Mouse (Mus musculus) stomach, postnatal 0 days (tissue): ENCODE measurements around the gene Steap3. TPM values are rescaled to one million over a fixed set of nuclear protein-coding genes. Genes with fewer than 3 reads are reported as not detected.

Experiments used
- ATAC-seq: fragments of 200-750 bp; cut with Nextera tagmentation; 2 replicates; pipeline ENCODE4 v1.8.0; 2017; ENCODE audit not compliant: low FRiP score, low TSS enrichment
- DNase-seq: peaks from one replicate; pipeline ENCODE4 v3.0.0-alpha.2; 2016; ENCODE audit warnings: low spot score
- H3K27ac ChIP-seq: fragments of 300-500 bp; sonication (generic); replicated peaks from 2 replicates; pipeline ENCODE4 v1.5.1; 2014; ENCODE audit warnings: mild to moderate bottlenecking, control low read depth
- H3K27me3 ChIP-seq: fragments of 300-500 bp; sonication (generic); 2 replicates; pipeline ENCODE4 v1.6.1; 2014; ENCODE audit warnings: low read length; ENCODE audit not compliant: control insufficient read depth, insufficient read depth
- H3K36me3 ChIP-seq: fragments of 300-500 bp; sonication (generic); 2 replicates; pipeline ENCODE4 v1.6.1; 2014; ENCODE audit warnings: low read length, mixed read lengths; ENCODE audit not compliant: control insufficient read depth, insufficient read depth
- H3K4me1 ChIP-seq: fragments of 300-500 bp; sonication (generic); replicated peaks from 2 replicates; pipeline ENCODE4 v1.6.1; 2014; ENCODE audit warnings: antibody characterized with exemption; ENCODE audit not compliant: control insufficient read depth, insufficient read depth
- H3K4me2 ChIP-seq: fragments of 300-500 bp; sonication (generic); replicated peaks from 2 replicates; pipeline ENCODE4 v1.6.1; 2014; ENCODE audit warnings: low read depth, mild to moderate bottlenecking, control low read depth, moderate library complexity
- H3K4me3 ChIP-seq: fragments of 300-500 bp; sonication (generic); 2 replicates; pipeline ENCODE4 v1.5.1; 2014; ENCODE audit warnings: low read depth, low read length, control low read depth
- H3K9ac ChIP-seq: fragments of 300-500 bp; sonication (generic); 2 replicates; pipeline ENCODE4 v1.6.1; 2014; ENCODE audit warnings: mild to moderate bottlenecking, low read length, control low read depth, mixed read lengths
- H3K9me3 ChIP-seq: fragments of 300-500 bp; sonication (generic); 2 replicates; pipeline ENCODE4 v1.6.1; 2016; ENCODE audit warnings: low read length; ENCODE audit not compliant: control insufficient read depth
- CTCF ChIP-seq: IDR thresholded peaks from 2 replicates; pipeline ENCODE4 v1.5.1; 2016; ENCODE audit warnings: antibody characterized with exemption, low read depth, mild to moderate bottlenecking, moderate library complexity
- EP300 ChIP-seq: optimal IDR thresholded peaks from 2 replicates; pipeline ENCODE3; 2016; ENCODE audit warnings: antibody characterized with exemption
- WGBS: fragments of 180-500 bp; shearing (Covaris S2); extraction: QIAGEN DNeasy Blood & Tissue Kit; methylation state at CpG from one replicate; pipeline ENCODE4 v1.1.7; 2014; 5-methylcytosine and 5-hydroxymethylcytosine counted together
- polyA plus RNA-seq: library from polyadenylated mRNA; unstranded; fragments of >200 nt; fragmentation: Nextera tagmentation; extraction: Ambion mirVana; gene quantifications from 2 replicates; pipeline ENCODE4 v1.2.1, GENCODE M21; 2015

The Steap3 gene
- polyA plus RNA-seq, 1 experiment from 2014 or later = 3.2 TPM

- WGBS = 78% methylated on average over 10 of the region's 10 CpGs
Observed at GRCm38 (mm10) chr1:120229723-120230471, 42.6 kb downstream of the Steap3 start.

GRCm38 (mm10) chr1:120223613-120224012 lies 48.9 kb downstream of the Steap3 start:
- Histone ChIP-seq H3K4me2 (no peak overlapping the region), H3K27me3 (no peaks in the 10 kb centered on the region), H3K9ac (no peak overlapping the region), H3K4me1 (no peaks in the 10 kb centered on the region; the same call in 1 of the 2 replicates), H3K27ac (no peak overlapping the region), H3K4me3 (no peak overlapping the region), H3K36me3 (no peaks in the 10 kb centered on the region), H3K9me3 (no peaks in the 10 kb centered on the region)
- TF ChIP-seq EP300 = no peak
- WGBS = 46% methylated on average over 4 of the region's 4 CpGs
- no peak for DNase-seq
- ATAC-seq = no peak

More at GRCm38 (mm10) chr1:120229723-120230471, 42.6 kb downstream of the Steap3 start:
- TF ChIP-seq CTCF (no peak), EP300 (no peak)
- Histone ChIP-seq H3K4me1 (no peaks in the 10 kb centered on the region), H3K9me3 (no peaks in the 10 kb centered on the region), H3K27ac (no peak overlapping the region), H3K4me2 (no peak overlapping the region), H3K27me3 (no peaks in the 10 kb centered on the region), H3K4me3 (no peak overlapping the region), H3K9ac (no peak overlapping the region), H3K36me3 (no peaks in the 10 kb centered on the region)
- ATAC-seq (no peak), DNase-seq (no peak)

- H3K27ac ChIP-seq = no peak overlapping the region
- no peaks in the 10 kb centered on the region for H3K36me3 ChIP-seq
- ATAC-seq = no peak
- H3K27me3 ChIP-seq = no peaks in the 10 kb centered on the region
- H3K4me3 ChIP-seq = no peak overlapping the region
- no peaks in the 10 kb centered on the region; the same call in 1 of the 2 replicates for H3K4me1 ChIP-seq
- no peak overlapping the region for H3K9ac ChIP-seq
- no peak overlapping the region for H3K4me2 ChIP-seq
- no peak for DNase-seq
- no peak for TF ChIP-seq EP300
- no peak for TF ChIP-seq CTCF
- 37% methylated on average over 2 of the region's 2 CpGs for WGBS
- no peaks in the 10 kb centered on the region for H3K9me3 ChIP-seq
Observed at GRCm38 (mm10) chr1:120221285-120221684, 51.2 kb downstream of the Steap3 start.

GRCm38 (mm10) chr1:120220841-120221240 lies 51.7 kb downstream of the Steap3 start:
- ATAC-seq (no peak), DNase-seq (no peak)
- Histone ChIP-seq H3K9me3 (no peaks in the 10 kb centered on the region), H3K9ac (no peak overlapping the region), H3K4me3 (no peak overlapping the region), H3K27me3 (no peaks in the 10 kb centered on the region), H3K27ac (no peak overlapping the region), H3K36me3 (no peaks in the 10 kb centered on the region), H3K4me2 (no peak overlapping the region), H3K4me1 (no peaks in the 10 kb centered on the region; the same call in 1 of the 2 replicates)
- TF ChIP-seq CTCF (no peak), EP300 (no peak)
- 53% methylated on average over 6 of the region's 6 CpGs for WGBS

- no peaks in the 10 kb centered on the region for H3K36me3 ChIP-seq
- TF ChIP-seq CTCF (no peak), EP300 (no peak)
- H3K9me3 ChIP-seq = no peaks in the 10 kb centered on the region
- DNase-seq = no peak
- H3K4me2 ChIP-seq = no peak overlapping the region
- 76% methylated on average over 11 of the region's 11 CpGs for WGBS
- no peak overlapping the region for H3K4me3 ChIP-seq
- H3K27me3 ChIP-seq = no peaks in the 10 kb centered on the region
- ATAC-seq = no peak
- H3K4me1 ChIP-seq = no peaks in the 10 kb centered on the region
- no peak overlapping the region for H3K27ac ChIP-seq
- H3K9ac ChIP-seq = no peak overlapping the region
Observed at GRCm38 (mm10) chr1:120208502-120209230, 63.8 kb downstream of the Steap3 start.

- Histone ChIP-seq H3K9ac (no peak overlapping the region), H3K4me1 (no peaks in the 10 kb centered on the region), H3K9me3 (no peaks in the 10 kb centered on the region), H3K4me3 (no peak overlapping the region), H3K27ac (no peak overlapping the region), H3K4me2 (no peak overlapping the region), H3K27me3 (no peaks in the 10 kb centered on the region), H3K36me3 (no peaks in the 10 kb centered on the region)
- TF ChIP-seq CTCF = no peak
- TF ChIP-seq EP300 = no peak
- WGBS = 48% methylated on average over 6 of the region's 6 CpGs
- ATAC-seq = no peak
- no peak for DNase-seq
Observed at GRCm38 (mm10) chr1:120207568-120207967, 64.9 kb downstream of the Steap3 start.
